Mouse (Mus musculus) embryonic facial prominence, embryonic 13.5 days (tissue): ENCODE results near the gene Cyfip2. TPM values are rescaled to one million over a fixed set of nuclear protein-coding genes. Genes with fewer than 3 reads are reported as not detected.

Experiments used
- ATAC-seq: fragments of 200-750 bp; cut with Nextera tagmentation; 2 replicates; pipeline ENCODE4 v1.8.0; 2017; ENCODE audit warnings: low read depth; ENCODE audit not compliant: insufficient number of reproducible peaks, insufficient read depth, low FRiP score, low TSS enrichment
- H3K27ac ChIP-seq: fragments of 300-500 bp; sonication (generic); 2 replicates; pipeline ENCODE4 v1.5.1; 2015; ENCODE audit warnings: moderate library complexity, mild to moderate bottlenecking, inconsistent platforms
- H3K27me3 ChIP-seq: fragments of 300-500 bp; sonication (generic); 2 replicates; pipeline ENCODE4 v1.6.1; 2015; ENCODE audit warnings: mild to moderate bottlenecking, inconsistent platforms
- H3K36me3 ChIP-seq: fragments of 300-500 bp; sonication (generic); 2 replicates; pipeline ENCODE4 v1.6.1; 2015; ENCODE audit warnings: mild to moderate bottlenecking, inconsistent platforms
- H3K4me1 ChIP-seq: fragments of 300-500 bp; sonication (generic); 2 replicates; pipeline ENCODE4 v1.6.1; 2015; ENCODE audit warnings: inconsistent platforms
- H3K4me2 ChIP-seq: fragments of 300-500 bp; sonication (generic); 2 replicates; pipeline ENCODE4 v1.6.1; 2015; ENCODE audit warnings: moderate library complexity, mild to moderate bottlenecking, inconsistent platforms
- H3K4me3 ChIP-seq: fragments of 300-500 bp; sonication (generic); 2 replicates; pipeline ENCODE4 v1.5.1; 2015; ENCODE audit warnings: mild to moderate bottlenecking, inconsistent platforms
- H3K9ac ChIP-seq: fragments of 300-500 bp; sonication (generic); 2 replicates; pipeline ENCODE4 v1.6.1; 2015; ENCODE audit warnings: mild to moderate bottlenecking, inconsistent platforms
- H3K9me3 ChIP-seq: fragments of 300-500 bp; sonication (generic); 2 replicates; pipeline ENCODE4 v1.6.1; 2016; ENCODE audit warnings: inconsistent platforms
- WGBS: fragments of 180-500 bp; shearing (Covaris S2); methylation state at CpG from one replicate; pipeline ENCODE4 v1.1.7; 2015; ENCODE audit warnings: mixed read lengths; 5-methylcytosine and 5-hydroxymethylcytosine counted together
- polyA plus RNA-seq: library from polyadenylated mRNA; unstranded; fragments of >200 nt; fragmentation: Nextera tagmentation; extraction: Ambion mirVana; gene quantifications from 2 replicates; pipeline ENCODE4 v1.2.1, GENCODE M21; 2015

The Cyfip2 gene
- polyA plus RNA-seq, 1 experiment from 2014 or later = 8.9 TPM

DNA sequence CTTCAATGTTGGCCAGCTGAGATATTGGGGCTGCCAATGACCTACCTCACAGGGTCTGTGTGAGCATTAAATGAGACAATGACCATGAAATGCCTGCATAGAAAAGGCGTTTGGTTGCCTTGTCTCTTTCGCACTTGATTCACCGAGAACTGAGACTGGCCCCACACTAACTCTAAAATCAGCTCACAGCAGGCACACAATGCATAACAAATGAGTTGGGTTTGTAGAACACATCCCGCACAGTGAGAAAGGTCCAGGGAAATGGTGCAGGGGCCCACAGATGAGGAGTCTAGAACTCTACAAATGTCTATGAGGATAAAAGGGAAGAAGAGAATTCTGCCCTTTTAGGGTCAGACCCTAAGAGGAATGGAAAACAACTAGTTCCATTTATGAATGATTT, 23.6 kb downstream of the Cyfip2 start:
- H3K4me3 ChIP-seq = no peak overlapping the region
- 0 out of 2 replicates have a peak, but pooled peaks cover 3% of the 10 kb centered on the region for H3K36me3 ChIP-seq
- WGBS = 88% methylated on average over 4 of the region's 4 CpGs
- peaks cover 15% of the 10 kb centered on the region; the same call in 1 of the 2 replicates for H3K4me1 ChIP-seq
- ATAC-seq = no peak
- H3K27ac ChIP-seq = no peak overlapping the region
- no peak overlapping the region for H3K9ac ChIP-seq
- no peak overlapping the region for H3K4me2 ChIP-seq
- no peaks in the 10 kb centered on the region for H3K27me3 ChIP-seq
- no peaks in the 10 kb centered on the region for H3K9me3 ChIP-seq

DNA sequence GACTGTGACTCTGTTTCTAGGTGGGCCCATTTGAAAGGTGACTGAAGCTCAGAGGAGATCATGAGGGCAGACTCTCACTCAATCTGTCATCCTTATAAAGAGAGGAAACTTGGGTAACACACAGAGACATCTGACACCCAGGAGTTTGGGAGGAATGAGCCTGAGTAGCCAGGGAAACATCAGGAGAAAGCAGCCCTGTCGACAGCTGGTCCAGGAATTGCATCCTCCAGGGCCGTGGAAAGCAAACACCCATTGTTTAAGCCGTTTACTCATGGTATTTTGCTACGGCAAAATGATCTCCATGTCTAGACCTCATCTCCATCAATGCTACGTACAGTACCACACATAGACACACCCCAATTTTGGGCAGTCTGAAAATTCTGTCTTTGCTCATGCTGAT, 24.6 kb downstream of the Cyfip2 start:
- ATAC-seq = no peak
- WGBS = 60% methylated on average over 5 of the region's 5 CpGs
- Histone ChIP-seq H3K9ac (no peak overlapping the region), H3K4me1 (peaks cover 15% of the 10 kb centered on the region; the same call in 1 of the 2 replicates), H3K4me2 (no peak overlapping the region), H3K4me3 (no peak overlapping the region), H3K27ac (no peak overlapping the region), H3K36me3 (0 out of 2 replicates have a peak, but pooled peaks cover 7% of the 10 kb centered on the region), H3K9me3 (no peaks in the 10 kb centered on the region), H3K27me3 (no peaks in the 10 kb centered on the region)

DNA sequence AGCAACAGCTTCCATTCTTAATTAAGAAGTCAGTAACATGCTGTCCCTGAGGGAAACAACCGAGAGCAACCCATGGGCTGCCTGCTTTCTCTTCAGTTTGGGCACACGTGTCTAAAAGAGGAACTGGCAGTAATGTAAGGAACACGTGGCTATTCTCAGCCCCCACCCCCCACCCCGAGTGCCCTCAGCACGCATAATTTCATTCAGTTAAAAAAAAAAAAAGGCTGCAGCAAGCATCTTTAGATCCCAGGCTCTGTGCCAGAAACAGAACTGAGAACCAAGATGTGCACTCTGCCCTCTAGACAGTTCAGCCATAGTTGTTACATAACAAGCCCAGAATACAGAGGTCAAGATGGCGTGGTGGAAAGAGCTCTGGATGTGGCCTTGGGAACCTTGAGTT, 25.9 kb downstream of the Cyfip2 start:
- Histone ChIP-seq H3K4me3 (no peak overlapping the region), H3K4me2 (no peak overlapping the region), H3K4me1 (peaks cover 15% of the 10 kb centered on the region; the same call in 1 of the 2 replicates), H3K9ac (no peak overlapping the region), H3K27me3 (no peaks in the 10 kb centered on the region), H3K36me3 (0 out of 2 replicates have a peak, but pooled peaks cover 10% of the 10 kb centered on the region), H3K27ac (no peak overlapping the region), H3K9me3 (no peaks in the 10 kb centered on the region)
- no peak for ATAC-seq
- WGBS = 29% methylated on average over 6 of the region's 6 CpGs

DNA sequence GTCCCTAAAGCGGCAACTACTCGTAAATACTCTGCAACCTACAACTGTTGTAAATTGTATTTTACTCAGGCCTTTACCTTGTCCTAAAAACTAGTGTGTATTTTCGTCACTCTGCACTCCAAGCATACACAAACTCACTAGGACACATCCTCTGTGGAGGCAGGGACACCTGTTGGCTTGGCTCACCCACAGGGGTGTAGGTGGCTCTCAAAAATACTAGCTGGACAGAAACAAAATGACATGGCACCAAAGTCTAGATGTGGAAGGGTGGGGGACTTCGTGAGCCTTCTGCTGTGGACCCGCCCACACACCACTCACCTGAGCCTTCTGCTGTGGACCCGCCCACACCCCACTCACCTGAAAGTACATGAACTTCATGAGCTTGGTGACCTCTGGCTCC, 28.9 kb downstream of the Cyfip2 start:
- Histone ChIP-seq H3K27ac (no peak overlapping the region), H3K4me3 (no peak overlapping the region), H3K4me2 (no peak overlapping the region), H3K9me3 (no peaks in the 10 kb centered on the region), H3K36me3 (0 out of 2 replicates have a peak, but pooled peaks cover 10% of the 10 kb centered on the region), H3K9ac (no peak overlapping the region), H3K27me3 (no peaks in the 10 kb centered on the region), H3K4me1 (peaks cover 9% of the 10 kb centered on the region; the same call in 1 of the 2 replicates)
- ATAC-seq = no peak
- 93% methylated on average over 6 of the region's 6 CpGs for WGBS

DNA sequence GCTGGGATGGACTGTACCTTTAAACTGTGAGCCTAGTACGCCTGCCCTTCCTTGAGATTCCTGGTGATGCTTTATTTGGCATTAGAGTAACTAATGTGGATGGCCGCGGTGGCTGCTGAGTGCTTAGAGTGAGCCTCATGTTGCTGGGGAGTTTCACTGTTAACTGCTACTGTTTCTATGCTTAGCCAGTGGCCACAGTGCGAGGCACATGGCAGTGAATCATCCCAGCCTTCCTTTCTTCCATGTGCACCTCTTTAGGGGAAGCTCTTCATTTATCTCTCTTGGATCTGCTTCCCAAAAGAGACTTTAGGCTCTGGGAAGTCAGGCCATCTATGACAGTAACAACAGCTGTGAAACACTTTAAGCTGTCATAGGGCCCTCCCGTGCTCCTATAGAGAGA, 30.0 kb downstream of the Cyfip2 start:
- ATAC-seq = no peak
- Histone ChIP-seq H3K27me3 (no peaks in the 10 kb centered on the region), H3K4me1 (peaks cover 9% of the 10 kb centered on the region; the same call in 1 of the 2 replicates), H3K9ac (no peak overlapping the region), H3K9me3 (no peaks in the 10 kb centered on the region), H3K36me3 (0 out of 2 replicates have a peak, but pooled peaks cover 10% of the 10 kb centered on the region), H3K4me3 (no peak overlapping the region), H3K27ac (no peak overlapping the region), H3K4me2 (no peak overlapping the region)
- WGBS = 93% methylated on average over 5 of the region's 5 CpGs

DNA sequence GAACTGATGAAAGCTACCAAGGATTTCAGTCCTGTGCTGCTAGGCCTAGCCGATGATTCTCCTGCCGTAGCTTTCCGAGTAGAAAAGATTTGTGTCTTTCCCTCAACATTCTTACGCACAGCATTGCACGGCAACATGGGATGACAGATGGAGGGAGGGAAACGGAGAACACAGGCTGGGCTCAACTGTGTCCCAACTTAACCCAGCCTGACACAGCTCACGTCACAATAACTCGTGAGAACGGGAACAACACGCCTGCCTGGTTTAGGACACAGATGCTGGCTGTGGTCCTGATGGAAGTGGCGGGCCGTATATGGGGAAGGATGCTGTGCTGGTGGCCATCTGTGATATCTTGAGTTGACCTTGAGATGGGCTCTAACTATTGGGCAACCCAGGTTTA, 34.0 kb downstream of the Cyfip2 start:
- WGBS = 92% methylated on average over 12 of the region's 12 CpGs
- H3K36me3 ChIP-seq = 0 out of 2 replicates have a peak, but pooled peaks cover 15% of the 10 kb centered on the region

DNA sequence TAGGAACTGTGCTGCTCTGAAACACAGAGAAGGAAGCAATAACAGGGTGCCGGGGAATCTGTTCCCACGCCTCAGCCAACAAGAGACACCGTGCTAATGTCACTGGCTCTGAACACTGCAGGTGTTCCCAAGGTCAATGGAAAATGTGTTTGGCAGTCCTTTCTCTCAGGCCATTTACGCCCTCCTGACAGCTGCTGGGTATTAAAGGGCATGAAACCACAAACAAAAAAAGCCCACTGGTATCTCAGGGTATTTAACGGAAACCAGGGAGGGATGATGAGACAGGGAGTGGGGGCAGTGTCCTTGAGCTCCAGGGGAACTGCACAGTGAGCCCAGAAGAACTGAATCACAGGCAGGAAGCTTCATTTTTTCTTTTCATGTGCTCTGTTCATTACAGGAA, 34.5 kb downstream of the Cyfip2 start:
- Histone ChIP-seq H3K4me3 (no peak overlapping the region), H3K4me1 (no peaks in the 10 kb centered on the region), H3K27me3 (no peaks in the 10 kb centered on the region), H3K36me3 (0 out of 2 replicates have a peak, but pooled peaks cover 17% of the 10 kb centered on the region), H3K9ac (no peak overlapping the region), H3K4me2 (no peak overlapping the region), H3K9me3 (no peaks in the 10 kb centered on the region), H3K27ac (no peak overlapping the region)
- no peak for ATAC-seq
- 66% methylated on average over 5 of the region's 5 CpGs for WGBS

More for the DNA sequence above, 34.0 kb downstream of the Cyfip2 start:
- Histone ChIP-seq H3K9me3 (no peaks in the 10 kb centered on the region), H3K4me1 (no peaks in the 10 kb centered on the region), H3K4me2 (no peak overlapping the region), H3K27me3 (no peaks in the 10 kb centered on the region), H3K27ac (no peak overlapping the region), H3K4me3 (no peak overlapping the region), H3K9ac (no peak overlapping the region)
- ATAC-seq = no peak

DNA sequence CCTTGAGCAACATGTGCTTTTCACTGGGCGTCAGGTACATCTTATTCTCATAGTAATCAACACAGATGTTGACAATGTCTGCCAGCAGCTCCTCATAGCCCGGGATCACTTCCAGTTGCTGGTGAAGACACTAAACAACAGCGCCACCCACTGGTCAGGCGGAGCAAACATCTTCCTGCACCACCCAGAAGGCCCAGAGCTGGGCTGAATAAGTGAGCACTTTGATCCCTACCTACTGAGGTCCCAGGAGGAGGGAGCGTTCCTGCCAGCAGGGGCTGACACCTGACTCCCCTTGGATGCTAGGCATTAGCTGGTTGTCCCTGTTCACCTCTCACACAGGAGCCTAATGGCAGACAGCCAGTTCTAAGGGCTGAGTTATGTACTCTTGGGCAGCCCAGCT, 35.9 kb downstream of the Cyfip2 start:
- no peaks in the 10 kb centered on the region for H3K9me3 ChIP-seq
- ATAC-seq = no peak
- no peak overlapping the region for H3K4me3 ChIP-seq
- H3K4me1 ChIP-seq = no peaks in the 10 kb centered on the region
- H3K27ac ChIP-seq = no peak overlapping the region
- H3K36me3 ChIP-seq = peaks cover 16% of the 10 kb centered on the region; the same call in 1 of the 2 replicates
- 41% methylated on average over 5 of the region's 5 CpGs for WGBS
- H3K27me3 ChIP-seq = no peaks in the 10 kb centered on the region
- H3K9ac ChIP-seq = no peak overlapping the region
- no peak overlapping the region for H3K4me2 ChIP-seq

DNA sequence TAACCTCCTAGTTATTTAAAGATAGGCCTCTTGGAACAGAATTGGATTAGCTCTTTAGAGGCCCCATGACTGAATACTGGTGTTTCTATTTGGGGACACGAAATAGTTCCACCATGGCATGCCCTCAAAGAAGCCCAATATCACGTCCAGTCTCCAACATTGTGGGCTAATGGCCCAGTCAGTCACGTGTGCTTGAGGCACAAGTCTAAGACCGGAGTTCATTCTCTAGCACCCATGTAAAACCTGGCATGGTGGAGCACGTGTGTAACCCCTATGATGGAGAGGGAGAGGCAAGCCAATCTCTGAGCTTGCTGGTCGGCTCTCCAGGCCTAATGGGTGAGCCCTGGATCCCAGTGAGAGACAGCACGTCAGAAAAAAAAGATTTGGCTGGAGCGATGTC, 36.5 kb downstream of the Cyfip2 start:
- H3K4me1 ChIP-seq = no peaks in the 10 kb centered on the region
- no peak overlapping the region for H3K4me3 ChIP-seq
- peaks cover 16% of the 10 kb centered on the region; the same call in 1 of the 2 replicates for H3K36me3 ChIP-seq
- no peak overlapping the region for H3K9ac ChIP-seq
- no peak overlapping the region for H3K27ac ChIP-seq
- no peak overlapping the region for H3K4me2 ChIP-seq
- no peaks in the 10 kb centered on the region for H3K27me3 ChIP-seq
- no peak for ATAC-seq
- WGBS = 91% methylated on average over 8 of the region's 8 CpGs
- no peaks in the 10 kb centered on the region for H3K9me3 ChIP-seq

DNA sequence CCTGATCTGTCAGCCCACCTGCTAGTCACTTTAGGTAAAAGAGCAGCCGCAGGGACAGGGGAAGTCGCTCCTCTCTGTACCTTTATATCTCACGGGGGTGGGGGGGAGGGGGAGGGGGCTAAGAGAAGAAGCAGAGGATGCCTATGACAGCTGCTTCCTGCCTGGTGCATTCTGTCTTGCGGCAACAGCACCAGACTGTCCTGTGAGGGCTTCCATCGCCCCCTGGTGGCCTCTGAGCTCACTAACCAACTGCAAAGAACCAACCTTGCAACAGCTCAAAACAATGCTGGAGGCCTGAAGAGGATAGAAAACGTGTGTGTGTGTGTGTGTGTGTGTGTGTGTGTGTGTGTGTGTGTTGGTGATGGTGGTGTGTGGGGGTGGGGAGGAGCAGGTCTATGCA, 37.4 kb downstream of the Cyfip2 start:
- Histone ChIP-seq H3K36me3 (peaks cover 16% of the 10 kb centered on the region; the same call in 1 of the 2 replicates), H3K27ac (no peak overlapping the region), H3K9me3 (no peaks in the 10 kb centered on the region), H3K27me3 (no peaks in the 10 kb centered on the region), H3K4me3 (no peak overlapping the region), H3K9ac (no peak overlapping the region), H3K4me2 (no peak overlapping the region), H3K4me1 (no peaks in the 10 kb centered on the region)
- 0 out of 2 replicates have a peak, but pooled peaks have one; percentile 26 for ATAC-seq
- 10% methylated on average over 6 of the region's 6 CpGs for WGBS

DNA sequence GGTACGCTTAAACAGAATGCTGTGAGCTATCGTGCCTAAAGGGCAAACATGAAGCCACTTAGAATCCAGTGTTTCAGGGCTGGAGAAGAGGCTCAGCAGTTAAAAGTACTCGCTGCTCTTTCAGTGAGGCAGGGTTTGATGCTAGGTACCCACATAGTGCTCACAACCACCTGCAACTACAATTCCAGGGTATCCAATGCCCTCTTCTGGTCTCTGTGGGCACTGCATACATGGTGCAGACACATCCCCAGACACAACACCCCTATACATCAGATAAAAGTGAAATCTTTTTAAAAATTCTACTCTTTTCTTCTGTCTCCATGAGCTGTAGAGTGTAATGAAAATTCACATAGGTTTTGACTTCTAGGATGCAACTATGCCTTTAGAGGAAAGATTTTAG, 38.7 kb downstream of the Cyfip2 start:
- Histone ChIP-seq H3K4me2 (no peak overlapping the region), H3K27me3 (no peaks in the 10 kb centered on the region), H3K9me3 (no peaks in the 10 kb centered on the region), H3K9ac (no peak overlapping the region), H3K27ac (no peak overlapping the region), H3K4me1 (0 out of 2 replicates have a peak, but pooled peaks cover 4% of the 10 kb centered on the region), H3K36me3 (peaks cover 16% of the 10 kb centered on the region; the same call in 1 of the 2 replicates), H3K4me3 (no peak overlapping the region)
- WGBS = 89% methylated on average over 3 of the region's 3 CpGs
- ATAC-seq = no peak

DNA sequence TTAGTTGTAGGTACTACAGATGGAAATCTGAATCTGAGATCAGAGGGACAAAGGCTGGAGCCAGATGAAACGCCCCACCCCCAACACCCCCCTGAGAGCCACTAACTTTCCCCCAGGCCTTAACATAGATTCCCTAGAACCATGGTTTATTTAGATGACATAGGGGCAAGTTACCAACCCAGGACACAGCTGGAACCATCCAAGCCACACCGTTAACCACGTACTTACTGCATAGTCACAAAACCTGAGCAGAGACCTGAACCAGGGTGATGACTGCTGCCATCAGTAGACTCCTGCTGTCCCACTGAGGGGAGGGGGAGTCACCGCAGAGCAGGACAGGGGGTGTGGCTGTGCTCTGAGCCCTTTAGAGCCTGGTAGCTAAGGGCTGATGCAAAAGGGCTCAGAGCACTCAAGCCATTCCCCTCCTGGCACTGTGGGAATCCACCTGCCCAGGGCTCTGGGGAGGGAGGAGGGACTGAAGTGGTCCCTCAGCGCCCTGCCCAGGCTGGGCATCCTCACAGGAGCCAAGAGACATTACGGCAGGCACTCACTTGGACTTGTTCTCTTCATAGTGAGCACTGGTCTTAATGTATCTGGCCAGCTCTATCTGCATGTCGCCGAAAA, 40.5 kb downstream of the Cyfip2 start:
- no peak overlapping the region for H3K4me2 ChIP-seq
- ATAC-seq = no peak
- 0 out of 2 replicates have a peak, but pooled peaks cover 4% of the 10 kb centered on the region for H3K4me1 ChIP-seq
- 70% methylated on average over 8 of the region's 8 CpGs for WGBS
- H3K27me3 ChIP-seq = no peaks in the 10 kb centered on the region
- H3K27ac ChIP-seq = no peak overlapping the region
- no peaks in the 10 kb centered on the region for H3K9me3 ChIP-seq
- peaks cover 16% of the 10 kb centered on the region; the same call in 1 of the 2 replicates for H3K36me3 ChIP-seq
- H3K9ac ChIP-seq = no peak overlapping the region
- H3K4me3 ChIP-seq = no peak overlapping the region
